In genomic region chr12:61175331-61175730, GRCm38 (mm10) we compare ENCODE assay signal across 12 mouse cellular contexts.
DNase-seq lines count a peak whose midpoint lies in the region; ATAC-seq and TF ChIP-seq lines count a peak whose summit lies in the region.
"Had no signal": no experiment of that assay in that cellular context is flagged by ENCODE, and none has a peak within 500 bp of the region (broad histone marks: within the 10 kb centered on the region; RNA-seq: fewer than 3 reads in every experiment).

No protein-coding gene starts in this region.

- H3K36me3 ChIP-seq in midbrain, postnatal 0 days (ENCODE audit: insufficient read depth, low read length), result no peaks in the 10 kb centered on the region
- H3K36me3 ChIP-seq in midbrain, embryonic 13.5 days, result no peaks in the 10 kb centered on the region
- no peaks in the 10 kb centered on the region for H3K36me3 ChIP-seq in neural tube, embryonic 11.5 days (ENCODE audit: control insufficient read depth, insufficient read depth, low read length)

- H3K4me1 ChIP-seq in midbrain, postnatal 0 days (ENCODE audit: insufficient read depth, low read length), result no peaks in the 10 kb centered on the region
- H3K4me1 ChIP-seq in midbrain, embryonic 13.5 days (replicated peaks), result no peaks in the 10 kb centered on the region
- H3K4me1 ChIP-seq in neural tube, embryonic 11.5 days (ENCODE audit: control insufficient read depth, insufficient read depth, low read length), result no peaks in the 10 kb centered on the region

- WGBS in midbrain, postnatal 0 days, result 43% methylated on average over 4 of the region's 4 CpGs
- WGBS in midbrain, embryonic 13.5 days, result 57% methylated on average over 4 of the region's 4 CpGs
- WGBS in neural tube, embryonic 11.5 days, result 50% methylated on average over 4 of the region's 4 CpGs

- H3K4me3 ChIP-seq in midbrain, postnatal 0 days (ENCODE audit: low read depth, low read length), result no peak overlapping the region
- H3K4me3 ChIP-seq in midbrain, embryonic 13.5 days (replicated peaks), result no peak overlapping the region
- no peak overlapping the region for H3K4me3 ChIP-seq in neural tube, embryonic 11.5 days (ENCODE audit: low read depth, low read length)

- H3K27me3 ChIP-seq in midbrain, postnatal 0 days (ENCODE audit: insufficient read depth, low read length), result no peaks in the 10 kb centered on the region
- no peaks in the 10 kb centered on the region for H3K27me3 ChIP-seq in midbrain, embryonic 13.5 days
- H3K27me3 ChIP-seq in neural tube, embryonic 11.5 days (ENCODE audit: control insufficient read depth, insufficient read depth, low read length), result no peaks in the 10 kb centered on the region

- no peak overlapping the region for H3K27ac ChIP-seq in midbrain, postnatal 0 days (ENCODE audit: low read depth, low read length)
- H3K27ac ChIP-seq in midbrain, embryonic 13.5 days, result no peak overlapping the region
- H3K27ac ChIP-seq in neural tube, embryonic 11.5 days (ENCODE audit: low read depth, low read length), result no peak overlapping the region
- H3K27ac ChIP-seq: liver, embryonic 14.5 days had no signal

- H3K4me2 ChIP-seq in midbrain, postnatal 0 days (ENCODE audit: low read depth, low read length, poor library complexity, severe bottlenecking), result no peak overlapping the region
- no peak overlapping the region for H3K4me2 ChIP-seq in midbrain, embryonic 13.5 days (replicated peaks)
- no peak overlapping the region for H3K4me2 ChIP-seq in neural tube, embryonic 11.5 days (ENCODE audit: low read depth)

- ATAC-seq in midbrain, postnatal 0 days (ENCODE audit: low FRiP score), result no peak
- ATAC-seq in midbrain, embryonic 13.5 days, result no peak
- ATAC-seq in neural tube, embryonic 11.5 days (ENCODE audit: insufficient read depth, low FRiP score, low TSS enrichment), result no peak
- ATAC-seq: intestine, embryonic 16.5 days had no signal

- no peak overlapping the region for H3K9ac ChIP-seq in midbrain, postnatal 0 days (replicated peaks; ENCODE audit: low read length, poor library complexity, severe bottlenecking)
- no peak overlapping the region for H3K9ac ChIP-seq in midbrain, embryonic 13.5 days (replicated peaks)
- H3K9ac ChIP-seq in neural tube, embryonic 11.5 days (ENCODE audit: low read length), result no peak overlapping the region
- H3K9ac ChIP-seq: liver, embryonic 14.5 days had no signal

- no peak for TF ChIP-seq CTCF in midbrain, postnatal 0 days (IDR thresholded peaks at IDR 0.05)

- DNase-seq in gastrocnemius, postnatal 10 days, result peak; percentile 23
- DNase-seq in gastrocnemius, adult 18-20 months (ENCODE audit: low spot score), result no peak
- DNase-seq in midbrain, postnatal 0 days (ENCODE audit: low spot score), result peak; percentile 58
- DNase-seq in c-Kit-positive CD71-positive TER-119-negative erythroid progenitor cells, embryonic 14.5 days (ENCODE audit: low read depth), result peak; percentile 0
- peak; percentile 27 for DNase-seq in neural tube, embryonic 11.5 days (ENCODE audit: low spot score)
- DNase-seq in layer of hippocampus, postnatal 25 days (ENCODE audit: extremely low spot score in 1 of 2, low spot score in 1 of 2), result no peak
- DNase-seq in right cerebral cortex, adult 2 months (ENCODE audit: low spot score in 2 of 2), result no peak
- DNase-seq: cerebellum, adult 8-10 months; gastrocnemius, postnatal 14 days had no signal

- H3K9me3 ChIP-seq in midbrain, postnatal 0 days (ENCODE audit: low read length), result no peaks in the 10 kb centered on the region
- H3K9me3 ChIP-seq in midbrain, embryonic 13.5 days, result no peaks in the 10 kb centered on the region
- H3K9me3 ChIP-seq in neural tube, embryonic 11.5 days (ENCODE audit: control insufficient read depth, low read length), result no peaks in the 10 kb centered on the region

Comparison
In these comparisons a context has a peak if more than half of its experiments do, and no peak if none do; other contexts are left out.
1. DNase-seq: peak in gastrocnemius, postnatal 10 days (single experiment), midbrain, postnatal 0 days (single experiment), c-Kit-positive CD71-positive TER-119-negative erythroid progenitor cells, embryonic 14.5 days (single experiment) and neural tube, embryonic 11.5 days (single experiment); none in gastrocnemius, adult 18-20 months (single experiment), layer of hippocampus, postnatal 25 days (0 of 2) and right cerebral cortex, adult 2 months (0 of 2).